Mouse (Mus musculus): ENCODE results near the gene Abhd2.

DNA sequence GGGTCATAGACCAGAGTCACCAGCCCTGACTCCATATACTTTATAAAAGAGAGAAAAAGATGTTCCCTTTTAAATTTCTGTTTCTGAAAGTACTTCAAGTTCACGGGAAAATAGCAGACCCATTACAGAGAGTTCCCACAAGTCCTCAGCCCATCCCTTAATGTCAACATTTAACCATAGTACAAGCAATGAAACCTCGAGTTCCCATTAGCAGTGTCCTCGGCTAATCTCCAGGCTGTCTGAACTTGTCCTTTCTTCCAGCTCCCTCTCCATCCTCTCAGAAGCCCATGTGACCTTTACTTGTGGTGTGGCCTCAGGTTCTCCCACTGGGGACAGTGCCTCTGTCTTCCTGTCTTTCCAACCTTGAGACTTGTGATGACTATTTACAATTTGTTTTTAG is 60.4 kb downstream of the Abhd2 start:
- TF ChIP-seq CTCF (IDR thresholded peaks at IDR 0.05; ENCODE audit: low read depth), result no peak
- TF ChIP-seq EP300 (IDR thresholded peaks at IDR 0.05; ENCODE audit: low read depth), result no peak

Data from liver, postnatal 0 days (tissue).